Mouse (Mus musculus) cerebellum, adult 2 months (tissue): ENCODE results near the gene St8sia2.

Source experiments
- CTCF ChIP-seq: fragments of 200-500 bp; IDR thresholded peaks from 2 replicates; pipeline ENCODE4 v1.5.1; 2011; ENCODE audit warnings: low read depth, mild to moderate bottlenecking, control low read depth, low read length, moderate library complexity, borderline replicate concordance; ENCODE audit not compliant: insufficient read depth
- POLR2A ChIP-seq: fragments of 200-500 bp; IDR thresholded peaks from 2 replicates; pipeline ENCODE4 v1.6.1; 2011; ENCODE audit warnings: low read length, control low read depth, borderline replicate concordance; ENCODE audit not compliant: insufficient read depth

DNA sequence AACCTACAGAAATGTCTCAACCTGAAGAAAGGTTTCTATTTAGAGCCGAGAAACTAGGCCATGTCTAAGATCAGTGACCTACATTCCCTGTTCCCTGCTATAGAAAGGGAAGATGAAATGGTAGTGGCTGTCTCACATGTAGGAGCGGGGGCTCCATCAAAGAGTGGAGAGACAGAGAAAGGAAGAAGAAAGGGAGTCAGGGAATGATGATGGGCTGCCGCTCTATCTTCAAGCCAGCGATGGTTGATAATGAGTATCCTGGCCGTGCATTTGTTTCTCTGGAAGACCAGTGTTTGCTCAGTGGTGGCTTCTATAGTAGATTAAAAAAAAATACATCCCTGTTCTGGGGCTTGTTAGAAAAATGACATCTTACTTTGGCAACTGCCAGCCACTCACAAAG lies 123.0 kb downstream of the St8sia2 start:
- TF ChIP-seq CTCF, result no peak
- no peak for TF ChIP-seq POLR2A
